Mouse (Mus musculus): ENCODE results near the gene Six5.

DNA sequence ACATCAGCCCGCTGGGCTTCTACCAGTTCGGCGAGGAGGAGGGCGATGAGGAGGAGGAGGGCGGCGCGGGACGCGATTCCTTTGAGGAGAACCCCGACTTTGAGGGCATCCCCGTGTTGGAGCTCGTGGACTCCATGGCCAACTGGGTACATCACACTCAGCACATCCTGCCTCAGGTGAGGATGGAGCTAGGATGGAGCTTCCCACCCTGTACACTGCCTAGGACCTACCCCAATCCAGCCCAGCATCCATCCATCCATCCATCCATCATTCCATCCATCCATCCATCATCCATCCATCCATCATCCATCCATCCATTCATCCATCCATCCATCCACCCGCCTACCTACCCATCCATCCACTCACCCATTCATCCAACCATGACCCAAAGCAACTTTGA is 28.5 kb upstream of the Six5 start:
- TF ChIP-seq CTCF (IDR thresholded peaks at IDR 0.05; ENCODE audit: low read depth, low read length): no peak
- TF ChIP-seq TAL1 (conservative IDR thresholded peaks at IDR 0.05; ENCODE audit: low read depth, low read length): no peak

Measured in G1E (cell line).